Mouse (Mus musculus) v-Abl transformed pro-B cells (cell line): ENCODE results near the gene Cyp4f17.
"Not testable (repeated sequence)": the region's sequence is repeated elsewhere in the genome, so short reads cannot be mapped to it uniquely, and the experiment has no call there.

Experiments used
- in situ Hi-C, 2 experiments: fragments of 400-800 bp; cut with MboI; formaldehyde crosslinking; loops; one replicate each; pipeline ENCODE4 v1.15.1; 2025; ENCODE audit not compliant: unreplicated experiment in 2 of 2

The Cyp4f17 gene

GRCm38 (mm10) chr17:32505851-32506728 is at the start of gene Cyp4f17:
Cyp4f17 (plus strand) TSS chr17:32506050.
- in situ Hi-C loops, result no loop called here

GRCm38 (mm10) chr17:32468494-32468893 is 37.4 kb upstream of the Cyp4f17 start:
- in situ Hi-C loops, result no loop called here

- in situ Hi-C loops, result no loop called here
These were observed 35.1 kb upstream of the Cyp4f17 start for GRCm38 (mm10) chr17:32470795-32471194.

- in situ Hi-C loops, result no loop called here
These were observed 33.7 kb upstream of the Cyp4f17 start for GRCm38 (mm10) chr17:32472176-32472575.

GRCm38 (mm10) chr17:32474954-32475560 is 30.8 kb upstream of the Cyp4f17 start:
- in situ Hi-C loops, result loop anchor here in 1 of 2 experiments (25.0 kb wide), 2 partner anchors 338 to 788 kb away; partner anchors contain the start of gene Cryaa

GRCm38 (mm10) chr17:32477204-32477603 is 28.6 kb upstream of the Cyp4f17 start:
- in situ Hi-C loops, result loop anchor here in 1 of 2 experiments (25.0 kb wide), 2 partner anchors 340 to 790 kb away; partner anchors contain the start of gene Cryaa

GRCm38 (mm10) chr17:32478727-32479126 is 27.1 kb upstream of the Cyp4f17 start:
- in situ Hi-C loops, result loop anchor here in 1 of 2 experiments (25.0 kb wide), 2 partner anchors 341 to 791 kb away; partner anchors contain the start of gene Cryaa

GRCm38 (mm10) chr17:32479554-32480506 is 26.0 kb upstream of the Cyp4f17 start:
- in situ Hi-C loops, result loop anchor here (10.0 to 25.0 kb wide), 3 partner anchors 343 to 795 kb away; partner anchors contain the start of gene Cryaa (in 1 of the 2)

- in situ Hi-C loops, result loop anchor here (10.0 to 25.0 kb wide), 3 partner anchors 344 to 797 kb away; partner anchors contain the start of gene Cryaa (in 1 of the 2)
These were observed 24.1 kb upstream of the Cyp4f17 start for GRCm38 (mm10) chr17:32481766-32482165.

GRCm38 (mm10) chr17:32483200-32483599 is 22.6 kb upstream of the Cyp4f17 start:
- in situ Hi-C loops, result loop anchor here (10.0 to 25.0 kb wide), 3 partner anchors 346 to 798 kb away; partner anchors contain the start of gene Cryaa (in 1 of the 2)

GRCm38 (mm10) chr17:32492349-32492980 is 13.4 kb upstream of the Cyp4f17 start:
- in situ Hi-C loops, result loop anchor here (5.0 to 25.0 kb wide), 6 partner anchors 108 to 805 kb away; partner anchors contain the start of genes Cryaa (in 1 of the 2) and Wiz (in 1 of the 2)

GRCm38 (mm10) chr17:32494601-32495000 is 11.2 kb upstream of the Cyp4f17 start:
- in situ Hi-C loops, result loop anchor here (5.0 to 25.0 kb wide), 6 partner anchors 110 to 807 kb away; partner anchors contain the start of genes Cryaa (in 1 of the 2) and Wiz (in 1 of the 2)

GRCm38 (mm10) chr17:32500511-32500910 is 5.3 kb upstream of the Cyp4f17 start:
- in situ Hi-C loops, result not testable (repeated sequence)

GRCm38 (mm10) chr17:32501051-32501450 is 4.8 kb upstream of the Cyp4f17 start:
- in situ Hi-C loops, result no loop called here

- in situ Hi-C loops, result no loop called here
These were observed 2.7 kb upstream of the Cyp4f17 start for GRCm38 (mm10) chr17:32503111-32503510.

GRCm38 (mm10) chr17:32506729-32507245 is 937 bp downstream of the Cyp4f17 start:
- in situ Hi-C loops, result no loop called here

GRCm38 (mm10) chr17:32516126-32516525 is 10.3 kb downstream of the Cyp4f17 start:
- in situ Hi-C loops, result loop anchor here in 1 of 2 experiments (5.0 kb wide), 1 partner anchor 131 kb away; no protein-coding TSS in a partner anchor

GRCm38 (mm10) chr17:32521981-32522380 is 16.1 kb downstream of the Cyp4f17 start:
- in situ Hi-C loops, result no loop called here

- in situ Hi-C loops, result no loop called here
These were observed 16.5 kb downstream of the Cyp4f17 start for GRCm38 (mm10) chr17:32522386-32522785.
